Mouse (Mus musculus) thymus, adult 2 months (tissue): Measurements from ENCODE around the gene Gm21964.

Experiments
- CTCF ChIP-seq: fragments of 200-500 bp; IDR thresholded peaks from 2 replicates; pipeline ENCODE4 v1.5.1; 2012; ENCODE audit warnings: mild to moderate bottlenecking, control low read depth, low read length, moderate library complexity, borderline replicate concordance; ENCODE audit not compliant: control insufficient read depth, poor library complexity, insufficient read depth; ENCODE audit errors: extremely low read depth
- POLR2A ChIP-seq: fragments of 200-500 bp; IDR thresholded peaks from 2 replicates; pipeline ENCODE4 v1.6.1; 2012; ENCODE audit warnings: mild to moderate bottlenecking, low read length, control low read depth, moderate library complexity; ENCODE audit not compliant: control insufficient read depth, poor library complexity, insufficient read depth; ENCODE audit errors: extremely low read depth

DNA sequence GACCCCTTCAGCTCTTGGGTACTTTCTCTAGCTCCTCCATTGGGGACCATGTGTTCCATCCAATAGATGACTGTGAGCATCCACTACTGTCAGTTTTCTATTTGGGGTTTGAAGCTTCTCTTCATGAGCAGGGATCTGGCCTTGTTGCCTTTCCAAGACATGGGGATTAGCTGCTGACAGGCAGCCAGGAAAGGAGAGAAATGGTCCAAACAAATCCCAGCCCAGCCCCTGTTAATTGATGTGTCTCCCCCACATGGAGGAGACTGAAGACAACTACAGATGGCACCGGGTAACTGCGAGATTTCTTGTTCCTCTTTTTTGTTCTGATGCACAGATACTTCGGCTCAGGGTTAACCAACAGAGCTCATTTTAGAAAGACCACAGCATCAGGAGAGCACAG lies 39.1 kb downstream of the Gm21964 start:
- TF ChIP-seq CTCF: no peak
- no peak for TF ChIP-seq POLR2A
